Mouse (Mus musculus): ENCODE data around the gene Prkca.

- TF ChIP-seq CTCF (IDR thresholded peaks at IDR 0.05; ENCODE audit: low read depth) (no peak), EP300 (IDR thresholded peaks at IDR 0.05; ENCODE audit: low read depth) (peak; percentile 48)
Measured at GRCm38 (mm10) chr11:108149187-108149586, 194.5 kb downstream of the Prkca start.
